Mouse (Mus musculus) liver, embryonic 15.5 days (tissue): ENCODE results near the gene Tmem218. TPM values are rescaled to one million over a fixed set of nuclear protein-coding genes. Genes with fewer than 3 reads are reported as not detected.

Experiments
- ATAC-seq: fragments of 200-750 bp; cut with Nextera tagmentation; 2 replicates; pipeline ENCODE4 v1.8.0; 2017; ENCODE audit warnings: moderate number of reproducible peaks, mild to moderate bottlenecking, moderate library complexity; ENCODE audit not compliant: insufficient read depth
- H3K27ac ChIP-seq: fragments of 300-500 bp; sonication (generic); replicated peaks from 2 replicates; pipeline ENCODE4 v1.5.1; 2015; ENCODE audit warnings: mild to moderate bottlenecking, inconsistent platforms
- H3K27me3 ChIP-seq: fragments of 300-500 bp; sonication (generic); 2 replicates; pipeline ENCODE4 v1.6.1; 2015; ENCODE audit warnings: mild to moderate bottlenecking, inconsistent platforms
- H3K36me3 ChIP-seq: fragments of 300-500 bp; sonication (generic); replicated peaks from 2 replicates; pipeline ENCODE4 v1.6.1; 2015; ENCODE audit warnings: moderate library complexity, mild to moderate bottlenecking, inconsistent platforms
- H3K4me1 ChIP-seq: fragments of 300-500 bp; sonication (generic); replicated peaks from 2 replicates; pipeline ENCODE4 v1.6.1; 2015; ENCODE audit warnings: inconsistent platforms
- H3K4me2 ChIP-seq: fragments of 300-500 bp; sonication (generic); 2 replicates; pipeline ENCODE4 v1.6.1; 2015; ENCODE audit warnings: moderate library complexity, mild to moderate bottlenecking, inconsistent platforms
- H3K4me3 ChIP-seq: fragments of 300-500 bp; sonication (generic); replicated peaks from 2 replicates; pipeline ENCODE4 v1.5.1; 2015; ENCODE audit warnings: mild to moderate bottlenecking, inconsistent platforms
- H3K9ac ChIP-seq: fragments of 300-500 bp; sonication (generic); 2 replicates; pipeline ENCODE4 v1.6.1; 2015; ENCODE audit warnings: moderate library complexity, mild to moderate bottlenecking, inconsistent platforms
- H3K9me3 ChIP-seq: fragments of 300-500 bp; sonication (generic); replicated peaks from 2 replicates; pipeline ENCODE4 v1.6.1; 2016; ENCODE audit warnings: inconsistent platforms
- WGBS: fragments of 180-500 bp; shearing (Covaris S2); methylation state at CpG from one replicate; pipeline ENCODE4 v1.1.7; 2015; ENCODE audit warnings: mixed read lengths; ENCODE audit not compliant: insufficient replicate concordance; 5-methylcytosine and 5-hydroxymethylcytosine counted together
- polyA plus RNA-seq: library from polyadenylated mRNA; unstranded; fragments of >200 nt; fragmentation: Nextera tagmentation; extraction: Ambion mirVana; gene quantifications from 2 replicates; pipeline ENCODE4 v1.2.1, GENCODE M21; 2015

The Tmem218 gene
- polyA plus RNA-seq, 1 experiment from 2014 or later, result 3.5 TPM

GRCm38 (mm10) chr9:37188024-37188423 lies 20.0 kb upstream of the Tmem218 start:
- Histone ChIP-seq H3K4me2 (no peak overlapping the region), H3K9me3 (no peaks in the 10 kb centered on the region), H3K27ac (no peak overlapping the region), H3K36me3 (no peaks in the 10 kb centered on the region), H3K4me1 (no peaks in the 10 kb centered on the region), H3K9ac (no peak overlapping the region), H3K4me3 (no peak overlapping the region), H3K27me3 (no peaks in the 10 kb centered on the region)
- no peak for ATAC-seq
- 53% methylated on average over 3 of the region's 3 CpGs for WGBS

- H3K4me2 ChIP-seq, result no peak overlapping the region
These were observed 11.0 kb upstream of the Tmem218 start for GRCm38 (mm10) chr9:37197067-37197466.

GRCm38 (mm10) chr9:37200414-37200813 lies 7.6 kb upstream of the Tmem218 start:
- Histone ChIP-seq H3K4me2 (no peak overlapping the region), H3K36me3 (no peaks in the 10 kb centered on the region), H3K9me3 (no peaks in the 10 kb centered on the region), H3K4me3 (no peak overlapping the region), H3K9ac (no peak overlapping the region), H3K27ac (no peak overlapping the region), H3K4me1 (no peaks in the 10 kb centered on the region), H3K27me3 (no peaks in the 10 kb centered on the region)
- WGBS, result 64% methylated on average over 5 of the region's 5 CpGs
- ATAC-seq, result no peak

More at GRCm38 (mm10) chr9:37197067-37197466, 11.0 kb upstream of the Tmem218 start:
- ATAC-seq, result no peak
- H3K4me3 ChIP-seq, result no peak overlapping the region
- no peaks in the 10 kb centered on the region for H3K36me3 ChIP-seq
- H3K27ac ChIP-seq, result no peak overlapping the region
- H3K27me3 ChIP-seq, result no peaks in the 10 kb centered on the region
- 53% methylated on average over 4 of the region's 4 CpGs for WGBS
- no peak overlapping the region for H3K9ac ChIP-seq
- no peaks in the 10 kb centered on the region for H3K9me3 ChIP-seq
- no peaks in the 10 kb centered on the region for H3K4me1 ChIP-seq

- H3K4me1 ChIP-seq, result peaks cover 13% of the 10 kb centered on the region
- H3K9me3 ChIP-seq, result no peaks in the 10 kb centered on the region
- H3K27ac ChIP-seq, result no peak overlapping the region
- ATAC-seq, result no peak
- no peak overlapping the region for H3K4me3 ChIP-seq
- H3K4me2 ChIP-seq, result no peak overlapping the region; the same call in 1 of the 2 replicates
- H3K36me3 ChIP-seq, result no peaks in the 10 kb centered on the region
- H3K27me3 ChIP-seq, result no peaks in the 10 kb centered on the region
- H3K9ac ChIP-seq, result no peak overlapping the region
- WGBS, result 64% methylated on average over 5 of the region's 5 CpGs
These were observed 4.1 kb upstream of the Tmem218 start for GRCm38 (mm10) chr9:37203884-37204283.

- no peak overlapping the region for H3K27ac ChIP-seq
- H3K27me3 ChIP-seq, result no peaks in the 10 kb centered on the region
- peaks cover 15% of the 10 kb centered on the region for H3K4me1 ChIP-seq
- H3K4me2 ChIP-seq, result no peak overlapping the region
- 66% methylated on average over 13 of the region's 13 CpGs for WGBS
- no peaks in the 10 kb centered on the region for H3K9me3 ChIP-seq
- no peak overlapping the region for H3K4me3 ChIP-seq
- no peak overlapping the region for H3K9ac ChIP-seq
- no peaks in the 10 kb centered on the region for H3K36me3 ChIP-seq
- no peak for ATAC-seq
These were observed 5.2 kb downstream of the Tmem218 start for GRCm38 (mm10) chr9:37213060-37213738.

GRCm38 (mm10) chr9:37214327-37215060 lies 6.5 kb downstream of the Tmem218 start:
- Histone ChIP-seq H3K36me3 (no peaks in the 10 kb centered on the region), H3K9ac (no peak overlapping the region), H3K27me3 (no peaks in the 10 kb centered on the region), H3K4me2 (no peak overlapping the region), H3K4me1 (0 out of 2 replicates have a peak, but pooled peaks cover 4% of the 10 kb centered on the region), H3K9me3 (no peaks in the 10 kb centered on the region), H3K4me3 (no peak overlapping the region), H3K27ac (no peak overlapping the region)
- WGBS, result 62% methylated on average over 9 of the region's 9 CpGs
- ATAC-seq, result peak; percentile 67

- WGBS, result 71% methylated on average over 8 of the region's 8 CpGs
- no peak overlapping the region for H3K9ac ChIP-seq
- H3K27ac ChIP-seq, result no peak overlapping the region
- no peaks in the 10 kb centered on the region for H3K36me3 ChIP-seq
- H3K4me3 ChIP-seq, result no peak overlapping the region
- H3K4me2 ChIP-seq, result no peak overlapping the region
- ATAC-seq, result no peak
- no peaks in the 10 kb centered on the region for H3K27me3 ChIP-seq
- H3K4me1 ChIP-seq, result no peaks in the 10 kb centered on the region
- no peaks in the 10 kb centered on the region for H3K9me3 ChIP-seq
These were observed 12.7 kb downstream of the Tmem218 start for GRCm38 (mm10) chr9:37220755-37221154.

GRCm38 (mm10) chr9:37225581-37225980 lies 17.6 kb downstream of the Tmem218 start:
- Histone ChIP-seq H3K27me3 (no peaks in the 10 kb centered on the region), H3K4me2 (no peak overlapping the region), H3K4me3 (no peak overlapping the region), H3K9ac (no peak overlapping the region), H3K27ac (no peak overlapping the region), H3K4me1 (no peaks in the 10 kb centered on the region), H3K36me3 (no peaks in the 10 kb centered on the region), H3K9me3 (no peaks in the 10 kb centered on the region)
- WGBS, result 51% methylated on average over 1 of the region's 1 CpGs
- no peak for ATAC-seq

- H3K27ac ChIP-seq, result no peak overlapping the region
- H3K9ac ChIP-seq, result no peak overlapping the region
- no peak overlapping the region for H3K4me2 ChIP-seq
- H3K36me3 ChIP-seq, result no peaks in the 10 kb centered on the region
- 4% methylated on average over 1 of the region's 1 CpGs for whole genome bisulfite sequencing
- H3K4me1 ChIP-seq, result no peaks in the 10 kb centered on the region
- H3K4me3 ChIP-seq, result no peak overlapping the region
- H3K27me3 ChIP-seq, result no peaks in the 10 kb centered on the region
- ATAC-seq, result peak; percentile 40; the same call in 1 of the 2 replicates
- no peaks in the 10 kb centered on the region for H3K9me3 ChIP-seq
These were observed 21.9 kb downstream of the Tmem218 start for GRCm38 (mm10) chr9:37229880-37230325.

- WGBS, result 71% methylated on average over 9 of the region's 9 CpGs
- Histone ChIP-seq H3K4me2 (no peak overlapping the region), H3K36me3 (no peaks in the 10 kb centered on the region), H3K9ac (no peak overlapping the region), H3K27me3 (no peaks in the 10 kb centered on the region), H3K27ac (no peak overlapping the region), H3K4me3 (no peak overlapping the region), H3K4me1 (no peaks in the 10 kb centered on the region), H3K9me3 (no peaks in the 10 kb centered on the region)
- no peak for ATAC-seq
These were observed 22.6 kb downstream of the Tmem218 start for GRCm38 (mm10) chr9:37230486-37231195.
